Mouse (Mus musculus): Measurements from ENCODE around the gene Gm49353. TPM values are rescaled to one million over a fixed set of nuclear protein-coding genes. Genes with fewer than 3 reads are reported as not detected.

The Gm49353 gene
- polyA plus RNA-seq, 1 experiment from 2014 or later: 2.5 TPM

DNA sequence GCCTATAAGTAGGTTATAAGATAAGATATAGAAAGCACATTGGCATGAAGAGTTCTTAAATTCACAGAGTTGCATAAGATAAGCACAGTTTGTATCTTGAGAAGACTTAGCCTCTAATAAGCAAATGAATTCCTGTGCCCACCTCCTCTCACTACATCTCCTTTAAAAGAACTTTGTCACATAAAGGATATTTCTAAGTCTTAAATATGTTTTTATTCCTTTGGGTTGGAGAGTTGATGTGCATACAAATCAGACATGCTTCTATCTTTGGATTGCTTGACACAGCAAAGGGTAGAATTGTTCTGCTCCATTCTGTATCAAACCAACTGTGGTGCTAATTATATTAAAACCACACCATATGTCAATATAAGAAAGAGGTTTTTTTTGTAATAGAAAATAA lies 5.0 kb upstream of the Gm49353 start:
- H3K27ac ChIP-seq (ENCODE audit: low read depth, low read length): no peak overlapping the region
- no peak for ATAC-seq (ENCODE audit: low FRiP score)
- H3K9me3 ChIP-seq (ENCODE audit: control insufficient read depth, low read length): no peaks in the 10 kb centered on the region
- no peak overlapping the region for H3K4me2 ChIP-seq
- H3K4me1 ChIP-seq (ENCODE audit: control insufficient read depth, insufficient read depth, low read length): no peaks in the 10 kb centered on the region
- peaks cover 22% of the 10 kb centered on the region for H3K36me3 ChIP-seq (ENCODE audit: control insufficient read depth, insufficient read depth, low read length)
- no peak overlapping the region for H3K4me3 ChIP-seq (ENCODE audit: low read depth, low read length)
- no peaks in the 10 kb centered on the region for H3K27me3 ChIP-seq (ENCODE audit: control insufficient read depth, insufficient read depth, low read length)
- H3K9ac ChIP-seq (ENCODE audit: low read length): no peak overlapping the region
- peak; percentile 10 for DNase-seq (ENCODE audit: low spot score, missing footprints)

DNA sequence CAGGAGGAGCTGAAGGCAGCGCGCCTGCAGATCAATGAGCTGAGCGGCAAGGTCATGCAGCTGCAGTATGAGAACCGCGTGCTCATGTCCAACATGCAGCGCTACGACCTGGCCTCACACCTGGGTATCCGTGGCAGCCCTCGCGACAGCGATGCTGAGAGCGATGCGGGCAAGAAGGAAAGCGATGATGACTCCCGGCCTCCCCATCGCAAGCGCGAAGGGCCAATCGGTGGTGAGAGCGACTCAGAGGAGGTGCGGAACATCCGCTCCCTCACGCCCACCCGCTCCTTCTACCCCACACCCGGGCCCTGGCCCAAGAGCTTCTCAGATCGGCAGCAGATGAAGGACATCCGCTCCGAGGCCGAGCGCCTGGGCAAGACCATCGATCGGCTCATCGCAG lies 1.9 kb upstream of the Gm49353 start:
- peak; percentile 42; the same call in 1 of the 2 replicates for ATAC-seq (ENCODE audit: low FRiP score)
- Histone ChIP-seq H3K27me3 (ENCODE audit: control insufficient read depth, insufficient read depth, low read length) (no peaks in the 10 kb centered on the region), H3K4me1 (ENCODE audit: control insufficient read depth, insufficient read depth, low read length) (no peaks in the 10 kb centered on the region), H3K9ac (ENCODE audit: low read length) (no peak overlapping the region), H3K27ac (ENCODE audit: low read depth, low read length) (no peak overlapping the region), H3K9me3 (ENCODE audit: control insufficient read depth, low read length) (no peaks in the 10 kb centered on the region), H3K36me3 (ENCODE audit: control insufficient read depth, insufficient read depth, low read length) (peaks cover 22% of the 10 kb centered on the region), H3K4me3 (ENCODE audit: low read depth, low read length) (no peak overlapping the region), H3K4me2 (no peak overlapping the region)
- WGBS: 97% methylated on average over 33 of the region's 33 CpGs
- DNase-seq (ENCODE audit: low spot score, missing footprints): no peak

DNA sequence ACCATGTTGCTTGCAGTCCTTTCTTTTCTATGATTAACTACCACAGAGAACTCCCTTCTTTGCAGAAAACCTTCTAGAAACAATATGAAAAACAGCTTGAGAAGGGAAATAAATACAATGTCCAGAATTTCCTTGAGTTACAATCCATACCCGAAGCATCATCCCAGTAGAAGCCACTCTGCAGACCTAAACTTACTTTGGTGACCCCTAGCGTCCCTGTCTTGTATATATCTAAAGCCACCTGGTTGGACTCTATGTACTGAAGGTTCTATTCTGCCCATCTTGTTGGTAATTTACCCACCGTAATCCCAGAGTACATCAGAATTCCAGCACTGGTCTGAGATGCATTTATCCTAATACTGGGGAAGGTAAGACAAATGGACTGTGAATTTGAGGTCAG lies 1.1 kb downstream of the Gm49353 start:
- WGBS: 81% methylated on average over 3 of the region's 3 CpGs
- Histone ChIP-seq H3K9me3 (ENCODE audit: control insufficient read depth, low read length) (no peaks in the 10 kb centered on the region), H3K36me3 (ENCODE audit: control insufficient read depth, insufficient read depth, low read length) (peaks cover 22% of the 10 kb centered on the region), H3K4me2 (no peak overlapping the region), H3K9ac (ENCODE audit: low read length) (no peak overlapping the region), H3K4me3 (ENCODE audit: low read depth, low read length) (no peak overlapping the region), H3K27me3 (ENCODE audit: control insufficient read depth, insufficient read depth, low read length) (no peaks in the 10 kb centered on the region), H3K27ac (ENCODE audit: low read depth, low read length) (no peak overlapping the region), H3K4me1 (ENCODE audit: control insufficient read depth, insufficient read depth, low read length) (no peaks in the 10 kb centered on the region)
- DNase-seq (ENCODE audit: low spot score, missing footprints) (no peak), ATAC-seq (ENCODE audit: low FRiP score) (no peak)

DNA sequence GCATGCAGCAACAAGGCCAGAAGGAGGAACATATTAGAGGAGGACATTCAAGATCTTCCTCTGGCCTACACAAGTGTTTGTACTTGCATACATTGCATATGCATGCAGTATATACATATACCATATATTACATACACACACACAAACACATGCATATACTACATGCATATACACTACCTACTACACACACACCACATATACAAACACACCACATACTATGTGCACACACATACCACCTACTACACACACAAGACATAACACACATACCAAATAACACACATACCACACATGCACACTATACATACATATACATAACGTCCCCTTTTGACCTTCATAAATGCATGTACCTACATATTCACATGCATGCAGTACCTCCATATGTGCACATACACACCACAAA lies 1.9 kb downstream of the Gm49353 start:
- DNase-seq (ENCODE audit: low spot score, missing footprints): no peak
- Histone ChIP-seq H3K4me2 (no peak overlapping the region), H3K4me1 (ENCODE audit: control insufficient read depth, insufficient read depth, low read length) (no peaks in the 10 kb centered on the region), H3K36me3 (ENCODE audit: control insufficient read depth, insufficient read depth, low read length) (peaks cover 21% of the 10 kb centered on the region), H3K4me3 (ENCODE audit: low read depth, low read length) (no peak overlapping the region), H3K9ac (ENCODE audit: low read length) (no peak overlapping the region), H3K27ac (ENCODE audit: low read depth, low read length) (no peak overlapping the region), H3K9me3 (ENCODE audit: control insufficient read depth, low read length) (no peaks in the 10 kb centered on the region), H3K27me3 (ENCODE audit: control insufficient read depth, insufficient read depth, low read length) (no peaks in the 10 kb centered on the region)
- 92% methylated on average over 1 of the region's 1 CpGs for WGBS
- ATAC-seq (ENCODE audit: low FRiP score): no peak

DNA sequence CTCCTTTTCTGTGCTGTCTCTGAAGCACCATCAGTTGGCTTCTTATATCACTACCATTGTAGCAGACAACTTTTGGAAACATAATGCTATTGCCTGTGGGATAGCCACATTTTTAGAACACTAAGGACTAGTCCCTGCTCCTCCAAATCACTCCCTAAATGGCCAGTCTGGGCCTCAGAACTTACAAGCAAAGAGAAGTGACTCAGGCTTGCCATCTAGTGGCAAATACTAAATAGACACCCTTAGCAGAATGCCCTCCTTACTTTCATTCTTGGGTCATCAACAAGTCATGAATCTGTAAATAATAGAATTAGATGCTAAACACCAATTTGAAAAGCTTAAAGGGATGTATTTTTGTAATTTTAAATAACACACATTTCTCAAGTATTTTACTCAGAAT lies 8.0 kb downstream of the Gm49353 start:
- Histone ChIP-seq H3K27me3 (ENCODE audit: control insufficient read depth, insufficient read depth, low read length) (no peaks in the 10 kb centered on the region), H3K9me3 (ENCODE audit: control insufficient read depth, low read length) (no peaks in the 10 kb centered on the region), H3K9ac (ENCODE audit: low read length) (no peak overlapping the region), H3K4me1 (ENCODE audit: control insufficient read depth, insufficient read depth, low read length) (peaks cover 5% of the 10 kb centered on the region), H3K4me2 (no peak overlapping the region), H3K27ac (ENCODE audit: low read depth, low read length) (no peak overlapping the region), H3K4me3 (ENCODE audit: low read depth, low read length) (no peak overlapping the region), H3K36me3 (ENCODE audit: control insufficient read depth, insufficient read depth, low read length) (no peaks in the 10 kb centered on the region)
- ATAC-seq (ENCODE audit: low FRiP score): peak; percentile 56
- peak; percentile 92 for DNase-seq (ENCODE audit: low spot score, missing footprints)

DNA sequence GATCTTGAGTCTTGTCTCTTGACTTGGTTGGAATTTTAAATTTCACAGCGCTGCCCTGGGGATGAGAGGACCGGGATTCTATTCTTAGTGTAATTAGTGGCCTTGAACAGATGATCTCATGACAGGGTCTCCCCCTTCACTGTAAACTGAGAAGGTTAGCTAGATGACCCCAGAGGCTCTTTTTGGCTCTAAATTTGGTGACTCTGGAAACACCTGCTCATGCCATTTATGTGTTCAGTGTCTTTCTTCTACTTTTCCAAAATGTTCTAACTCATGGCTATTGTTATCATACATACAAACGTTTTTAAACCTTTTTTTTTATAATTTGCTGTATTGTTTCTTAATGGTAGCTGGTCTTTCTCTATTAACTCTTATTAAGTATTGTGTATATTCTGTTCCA lies 10.0 kb downstream of the Gm49353 start:
- H3K36me3 ChIP-seq (ENCODE audit: control insufficient read depth, insufficient read depth, low read length): no peaks in the 10 kb centered on the region
- H3K4me3 ChIP-seq (ENCODE audit: low read depth, low read length): no peak overlapping the region
- H3K27ac ChIP-seq (ENCODE audit: low read depth, low read length): no peak overlapping the region
- DNase-seq (ENCODE audit: low spot score, missing footprints) (no peak), ATAC-seq (ENCODE audit: low FRiP score) (no peak)
- peaks cover 5% of the 10 kb centered on the region for H3K4me1 ChIP-seq (ENCODE audit: control insufficient read depth, insufficient read depth, low read length)
- H3K4me2 ChIP-seq: no peak overlapping the region
- WGBS: 58% methylated on average over 3 of the region's 3 CpGs
- H3K9me3 ChIP-seq (ENCODE audit: control insufficient read depth, low read length): no peaks in the 10 kb centered on the region
- H3K27me3 ChIP-seq (ENCODE audit: control insufficient read depth, insufficient read depth, low read length): no peaks in the 10 kb centered on the region
- no peak overlapping the region for H3K9ac ChIP-seq (ENCODE audit: low read length)

DNA sequence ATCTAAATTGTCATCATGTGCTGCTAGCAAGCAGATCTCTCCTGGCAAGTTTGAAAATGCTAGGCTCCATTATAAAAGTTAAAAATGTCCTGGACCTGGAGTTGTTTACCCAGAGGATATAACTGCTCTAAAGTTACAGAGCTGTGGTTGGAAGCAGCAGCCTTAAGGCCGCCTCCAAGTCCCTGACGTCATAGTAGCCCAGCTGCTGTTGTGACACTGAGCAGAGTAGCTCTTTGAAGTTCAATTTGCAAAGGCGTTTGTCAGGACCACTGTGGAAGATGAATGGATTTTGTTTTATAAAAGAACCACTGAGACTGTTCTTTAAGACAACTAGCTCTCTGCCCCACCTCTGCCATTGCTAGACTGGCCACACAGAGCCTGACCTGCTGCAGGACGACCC lies 12.7 kb downstream of the Gm49353 start, which contains the start of gene 9330159F19Rik:
TSS of gene 9330159F19Rik (plus strand) at position 154 of the 400 bp plus-strand sequence.
- no peak within 1 kb of the TSS for H3K27ac ChIP-seq (ENCODE audit: low read depth, low read length)
- H3K9me3 ChIP-seq (ENCODE audit: control insufficient read depth, low read length): no peaks in the 10 kb centered on the region
- no peak within 1 kb of the TSS for H3K4me3 ChIP-seq (ENCODE audit: low read depth, low read length)
- no peaks in the 10 kb centered on the region for H3K27me3 ChIP-seq (ENCODE audit: control insufficient read depth, insufficient read depth, low read length)
- H3K36me3 ChIP-seq (ENCODE audit: control insufficient read depth, insufficient read depth, low read length): no peaks in the 10 kb centered on the region
- no peak within 1 kb of the TSS for H3K4me2 ChIP-seq
- 12% methylated on average over 4 of the region's 4 CpGs for WGBS
- H3K4me1 ChIP-seq (ENCODE audit: control insufficient read depth, insufficient read depth, low read length): peaks cover 5% of the 10 kb centered on the region
- H3K9ac ChIP-seq (ENCODE audit: low read length): no peak within 1 kb of the TSS
- DNase-seq (ENCODE audit: low spot score, missing footprints): peak; percentile 90
- peak; percentile 89 for ATAC-seq (ENCODE audit: low FRiP score)

DNA sequence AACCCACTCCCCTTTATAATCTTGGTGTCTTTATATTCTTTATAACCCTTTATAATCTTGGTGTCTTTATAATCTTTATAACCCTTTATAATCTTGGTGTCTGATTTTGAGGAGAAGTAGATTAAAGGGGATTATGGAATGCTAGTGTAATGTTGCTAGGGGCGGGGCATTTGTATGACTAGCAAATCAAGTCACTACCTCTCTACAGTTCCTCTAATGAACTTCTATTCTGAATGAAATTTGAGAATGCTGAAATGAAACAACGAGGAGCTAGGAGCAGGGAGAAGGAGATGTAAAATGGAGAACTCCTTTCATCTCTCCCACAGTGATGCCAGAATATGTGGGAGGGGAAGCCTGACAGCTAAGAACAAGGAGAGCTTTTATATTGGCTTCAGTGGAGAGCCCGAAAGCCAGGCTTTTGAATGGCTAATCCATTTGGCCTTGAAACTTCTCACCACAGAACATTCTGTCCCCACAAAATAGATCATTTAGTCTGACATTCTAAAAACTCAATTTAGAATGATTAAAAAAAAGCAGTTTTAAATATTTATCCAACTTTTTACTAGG lies 14.9 kb downstream of the Gm49353 start:
- Histone ChIP-seq H3K4me3 (ENCODE audit: low read depth, low read length) (no peak overlapping the region), H3K27me3 (ENCODE audit: control insufficient read depth, insufficient read depth, low read length) (no peaks in the 10 kb centered on the region), H3K27ac (ENCODE audit: low read depth, low read length) (no peak overlapping the region), H3K4me2 (no peak overlapping the region), H3K4me1 (ENCODE audit: control insufficient read depth, insufficient read depth, low read length) (peaks cover 5% of the 10 kb centered on the region), H3K9ac (ENCODE audit: low read length) (no peak overlapping the region), H3K36me3 (ENCODE audit: control insufficient read depth, insufficient read depth, low read length) (no peaks in the 10 kb centered on the region), H3K9me3 (ENCODE audit: control insufficient read depth, low read length) (no peaks in the 10 kb centered on the region)
- WGBS: 37% methylated on average over 3 of the region's 3 CpGs
- DNase-seq (ENCODE audit: low spot score, missing footprints) (no peak), ATAC-seq (ENCODE audit: low FRiP score) (0 out of 2 replicates have a peak, but pooled peaks have one; percentile 8)

DNA sequence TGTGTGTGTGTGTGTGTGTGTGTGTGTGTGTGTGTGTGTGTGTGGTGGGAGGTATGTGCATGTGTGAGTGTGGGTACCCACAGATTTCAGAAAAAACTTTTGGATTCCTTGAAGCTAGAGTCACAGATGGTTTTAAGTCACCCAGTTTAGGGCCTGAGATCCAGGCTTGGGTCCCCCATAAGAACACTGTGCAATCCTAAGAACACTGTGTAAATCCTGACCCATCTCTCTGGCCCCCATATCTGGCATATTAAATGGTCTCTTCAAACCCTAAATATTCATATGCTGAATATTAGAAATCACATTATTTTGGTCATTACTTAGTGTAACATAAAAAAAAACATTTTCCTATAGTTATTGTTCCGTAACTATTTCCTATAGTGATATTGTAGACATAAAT lies 18.2 kb downstream of the Gm49353 start:
- peak; percentile 28 for ATAC-seq (ENCODE audit: low FRiP score)

More for the DNA sequence above, 18.2 kb downstream of the Gm49353 start:
- Histone ChIP-seq H3K27ac (ENCODE audit: low read depth, low read length) (no peak overlapping the region), H3K4me1 (ENCODE audit: control insufficient read depth, insufficient read depth, low read length) (peaks cover 2% of the 10 kb centered on the region; the same call in 1 of the 2 replicates), H3K9ac (ENCODE audit: low read length) (no peak overlapping the region), H3K4me3 (ENCODE audit: low read depth, low read length) (no peak overlapping the region), H3K27me3 (ENCODE audit: control insufficient read depth, insufficient read depth, low read length) (no peaks in the 10 kb centered on the region), H3K9me3 (ENCODE audit: control insufficient read depth, low read length) (no peaks in the 10 kb centered on the region), H3K4me2 (no peak overlapping the region), H3K36me3 (ENCODE audit: control insufficient read depth, insufficient read depth, low read length) (no peaks in the 10 kb centered on the region)
- no peak for DNase-seq (ENCODE audit: low spot score, missing footprints)
- WGBS: 98% methylated on average over 1 of the region's 1 CpGs

Data from midbrain, embryonic 11.5 days (tissue).